Mouse (Mus musculus): Measurements from ENCODE around the gene Mup21.
"Not testable (repeated sequence)": the region's sequence is repeated elsewhere in the genome, so short reads cannot be mapped to it uniquely, and the experiment has no call there.

The Mup21 gene

DNA sequence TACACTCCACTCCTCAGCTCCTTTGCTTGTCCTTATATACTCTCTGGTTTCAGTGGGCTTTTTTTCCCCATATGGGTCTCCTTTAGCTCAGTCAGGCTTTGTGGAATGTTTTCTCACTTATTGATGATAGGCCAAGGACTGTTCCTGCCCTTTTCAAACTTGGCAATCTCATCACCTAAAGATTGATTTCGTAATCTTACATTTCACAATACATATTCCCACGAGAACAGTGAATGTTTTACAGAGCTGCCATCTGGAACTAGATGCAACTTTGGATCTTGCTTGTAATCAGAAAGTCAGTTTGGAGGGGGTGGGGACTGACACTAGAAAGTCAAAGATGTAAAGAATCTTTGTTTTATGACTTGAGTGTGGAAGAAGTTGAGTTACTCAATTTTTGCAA is at the start of gene Mup21:
Gene Mup21 (minus strand): TSS at position 53 of the 400 bp plus-strand sequence.
- no peak for DNase-seq (ENCODE audit: extremely low read depth, low read depth)

DNA sequence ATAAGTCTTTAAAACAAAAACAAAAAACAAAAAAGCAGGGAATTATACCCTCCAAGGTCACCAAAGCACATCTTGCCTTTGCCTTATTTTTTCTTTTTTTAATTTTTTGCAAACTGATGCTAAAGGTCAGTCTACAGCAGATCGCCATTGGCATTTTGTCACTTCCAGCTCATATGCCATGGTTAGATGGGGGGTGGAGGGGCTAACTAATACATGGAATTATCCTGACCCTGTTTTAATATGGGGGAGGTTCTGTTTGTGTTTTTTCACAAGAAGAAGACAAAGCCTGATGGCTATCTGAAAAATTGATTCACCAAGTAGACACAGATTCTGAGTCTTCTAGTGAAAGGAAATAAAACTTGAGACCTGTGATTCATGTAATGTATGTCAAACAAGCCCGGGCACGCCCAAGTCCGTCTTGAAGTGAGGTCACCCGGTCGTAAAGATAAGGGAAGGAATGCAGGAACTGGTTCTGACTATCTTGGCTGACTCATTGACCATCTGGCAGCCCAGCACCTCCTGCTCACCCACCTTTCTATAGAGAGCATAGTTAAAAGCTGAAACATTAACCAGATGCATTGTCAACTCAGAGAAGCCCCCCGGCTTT is 49.4 kb upstream of the Mup21 start:
- DNase-seq (ENCODE audit: extremely low read depth, low read depth) = no peak

DNA sequence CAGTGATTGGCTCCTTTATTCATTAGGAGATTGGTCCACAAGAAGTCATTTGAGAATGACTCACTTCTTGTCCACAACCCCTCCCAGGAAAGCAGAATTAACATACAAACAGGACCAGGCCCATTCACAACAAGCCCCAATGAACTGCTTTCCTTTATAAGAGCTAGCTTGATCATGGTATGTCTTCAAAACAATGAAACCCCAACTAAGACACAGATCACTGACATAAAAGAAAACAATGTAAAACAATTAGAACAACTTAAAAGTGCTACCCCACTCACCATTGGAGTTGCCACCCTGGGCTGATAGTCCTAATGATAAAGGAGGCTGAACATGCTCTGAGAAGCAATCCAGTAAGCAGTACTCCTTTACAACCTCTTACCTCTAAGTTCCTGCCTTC is 38.1 kb upstream of the Mup21 start:
- DNase-seq (ENCODE audit: extremely low read depth, low read depth) = no peak

DNA sequence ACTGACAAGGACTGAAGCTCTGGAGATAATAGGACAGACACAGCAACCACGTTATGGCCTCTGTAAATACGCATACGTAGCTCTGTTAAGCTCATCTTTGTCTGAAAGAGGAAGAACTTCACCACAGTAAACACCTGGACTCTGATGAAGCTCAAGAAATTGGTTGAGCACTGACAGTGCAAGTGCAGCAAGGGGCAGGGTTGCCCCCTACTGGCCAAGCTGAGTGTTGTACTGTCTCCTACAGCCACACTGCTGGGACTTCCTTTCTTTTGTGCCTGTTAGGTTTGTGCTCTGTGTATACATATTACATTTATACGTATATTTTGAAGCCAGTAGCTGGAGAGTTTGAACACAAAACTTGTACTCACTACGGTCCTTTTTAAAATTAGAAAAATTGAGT is 26.6 kb upstream of the Mup21 start:
- no peak for DNase-seq (ENCODE audit: extremely low read depth, low read depth)

DNA sequence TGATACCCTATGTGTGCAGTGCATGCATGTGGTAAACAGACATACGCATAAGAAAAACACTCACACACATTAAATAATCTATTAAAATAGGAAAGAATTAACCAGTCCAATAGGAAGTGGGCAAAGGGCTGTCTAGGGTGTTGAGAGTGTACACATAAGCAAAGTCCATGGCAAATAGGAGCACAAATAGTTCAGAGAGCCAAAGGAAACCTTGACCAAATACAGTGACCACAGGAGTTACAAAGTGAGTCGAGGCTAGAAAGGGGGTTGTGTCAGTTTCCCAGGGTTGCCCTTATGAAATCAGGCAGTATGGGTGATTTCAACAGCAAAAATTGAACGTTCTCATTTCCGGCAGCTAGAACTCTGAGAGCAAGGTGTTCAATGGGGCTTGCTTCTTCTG is 23.8 kb upstream of the Mup21 start:
- DNase-seq (ENCODE audit: extremely low read depth, low read depth) = no peak

DNA sequence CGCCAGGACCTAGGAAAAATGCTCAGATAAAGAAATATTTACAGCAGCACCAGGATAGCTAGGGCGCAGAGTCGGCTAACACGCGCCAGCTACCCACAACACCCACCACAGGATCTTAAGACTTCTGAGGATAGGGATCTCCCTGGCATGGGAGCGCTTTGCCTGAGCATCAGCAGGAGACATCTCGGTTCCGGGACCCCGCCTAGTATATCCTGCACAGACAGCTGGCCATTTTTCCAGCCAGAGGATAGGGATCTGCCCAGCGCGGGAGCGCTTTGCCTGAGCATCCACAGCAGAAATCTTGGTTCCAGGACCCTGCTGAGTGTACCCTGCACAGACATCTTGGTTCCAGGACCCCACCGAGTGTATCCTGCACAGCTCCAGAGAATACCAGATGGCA is 17.0 kb upstream of the Mup21 start:
- not testable (repeated sequence) for DNase-seq (ENCODE audit: extremely low read depth, low read depth)

DNA sequence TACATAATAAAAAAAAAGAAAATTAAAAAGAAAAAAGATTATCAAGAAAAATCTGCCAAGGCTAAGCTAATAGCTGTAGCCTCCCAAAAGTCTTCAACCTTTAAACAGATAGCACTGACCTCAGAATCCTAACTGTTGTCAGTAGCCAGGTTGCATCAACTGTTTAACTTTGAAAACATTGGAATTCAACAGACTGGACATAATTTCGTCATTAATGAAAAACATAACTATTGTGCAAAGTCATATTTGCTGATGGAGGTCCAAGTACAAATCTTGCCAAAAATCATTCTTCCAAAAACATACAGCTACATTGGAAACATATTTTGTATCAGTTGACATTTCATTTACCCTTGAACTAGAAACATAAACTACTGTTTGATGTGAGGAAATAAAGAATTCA is 7.7 kb upstream of the Mup21 start:
- DNase-seq (ENCODE audit: extremely low read depth, low read depth) = no peak

DNA sequence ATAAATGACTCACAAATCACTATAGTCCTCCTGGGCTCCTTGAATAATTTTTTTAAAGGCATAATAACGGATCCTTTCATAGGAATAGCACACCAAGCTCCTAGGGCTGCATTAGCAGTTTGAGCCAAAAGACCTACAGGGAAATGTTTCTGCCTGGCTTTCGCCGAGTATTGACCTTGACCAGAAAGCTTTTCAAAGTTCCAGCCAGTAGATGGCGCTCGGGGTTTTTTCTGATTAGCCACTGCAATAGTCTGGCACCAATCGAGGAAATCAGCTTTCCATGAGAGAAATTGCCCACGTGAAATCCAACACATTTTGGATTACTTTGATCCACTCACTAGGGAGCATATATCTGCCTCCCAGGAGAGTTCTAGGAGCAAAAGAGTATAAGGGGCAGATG is 17.0 kb downstream of the Mup21 start:
- no peak for DNase-seq (ENCODE audit: extremely low read depth, low read depth)

DNA sequence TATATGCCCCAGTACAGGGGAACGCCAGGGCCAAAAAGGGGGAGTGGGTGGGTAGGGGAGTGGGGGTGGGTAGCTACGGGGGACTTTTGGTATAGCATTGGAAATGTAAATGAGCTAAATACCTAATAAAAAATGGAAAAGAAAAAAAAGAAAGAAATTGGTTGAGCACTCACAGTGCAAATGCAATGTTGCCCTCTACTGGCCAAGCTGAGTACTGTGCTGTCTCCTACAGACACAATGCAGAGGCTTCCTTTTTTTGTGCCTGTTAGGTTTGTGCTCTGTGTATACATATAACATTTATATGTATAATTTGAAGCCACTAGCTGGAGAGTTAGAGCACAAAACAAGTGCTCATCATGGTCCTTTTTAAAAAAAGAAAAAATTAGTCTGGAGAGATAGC is 47.3 kb downstream of the Mup21 start:
- DNase-seq (ENCODE audit: extremely low read depth, low read depth) = not testable (repeated sequence)

All from MEL-GATA-1-ER (cell line).